Mouse (Mus musculus): Measurements from ENCODE around the gene Ezr.

DNA sequence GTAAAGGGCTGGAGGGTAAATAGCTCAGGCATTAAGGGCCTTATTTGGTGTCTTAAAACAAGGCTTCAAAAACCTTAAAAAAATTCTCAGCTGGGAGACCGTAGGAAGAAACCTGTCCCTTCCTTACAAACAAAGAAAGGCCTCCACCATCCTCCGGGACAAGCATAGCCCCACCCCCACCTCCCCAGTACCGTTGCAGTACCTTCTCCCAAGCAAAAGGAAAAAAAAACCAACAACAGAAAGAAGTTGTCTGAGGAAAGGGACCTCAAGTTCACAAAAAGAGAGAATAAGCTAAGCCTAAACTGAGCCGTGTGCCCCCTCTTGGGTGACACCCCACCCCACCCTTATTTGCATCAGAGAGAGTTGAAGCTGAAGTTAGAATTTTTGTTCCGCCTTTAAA, 6.0 kb downstream of the Ezr start:
- TF ChIP-seq GATA1 (IDR thresholded peaks at IDR 0.05; ENCODE audit: low read length) (no peak), TAL1 (IDR thresholded peaks at IDR 0.05; ENCODE audit: low read length) (no peak)
